Mouse (Mus musculus) Patski (cell line): ENCODE measurements around the gene Tas2r144. TPM values are rescaled to one million over a fixed set of nuclear protein-coding genes. Genes with fewer than 3 reads are reported as not detected.

Experiments used
- ATAC-seq: fragments of 100-300 bp; one replicate; pipeline ENCODE4 v1.8.0; 2021
- CTCF ChIA-PET: fragments of 350-600 bp; sonication (Branson Sonifier 250); formaldehyde crosslinking; loops from one replicate; lab custom pipeline; 2022; ENCODE audit warnings: inconsistent platforms; lab: Charles Lee
- POLR2A ChIA-PET: fragments of 350-600 bp; sonication (Branson Sonifier 250); formaldehyde crosslinking; loops from one replicate; lab custom pipeline; 2022; ENCODE audit warnings: antibody characterized with exemption, inconsistent platforms; lab: Charles Lee
- DNase-seq: peaks from one replicate; pipeline ENCODE4 v3.0.0-alpha.2; 2011; ENCODE audit warnings: low read depth, low spot score
- H3K27me3 ChIP-seq: fragments of 371-371 bp; one replicate; pipeline ENCODE4 v1.5.1; 2021
- CTCF ChIP-seq: fragments of 100-300 bp; IDR thresholded peaks from one replicate; pipeline ENCODE4 v1.5.1; 2021
- in situ Hi-C: fragments of 300-500 bp; cut with MboI; formaldehyde crosslinking; loops from 3 replicates; pipeline ENCODE4 v1.11.1; 2018; ENCODE audit warnings: low pct_unique_long_range_greater_than_20kb, mixed read lengths
- polyA plus RNA-seq: library from polyadenylated mRNA; unstranded; gene quantifications from one replicate; pipeline ENCODE4 v1.2.3, GENCODE M21; 2021

Gene Tas2r144
- polyA plus RNA-seq, 1 experiment from 2014 or later, result not detected

- H3K27me3 ChIP-seq, result no peaks in the 10 kb centered on the region
- no peak for TF ChIP-seq CTCF
- ChIA-PET CTCF (interaction anchor here (1.2 kb wide), 1 partner anchor 16 kb away, joined by 3 read pairs; the partner anchor contains the start of gene Gstk1), POLR2A (interaction anchor here (0.6 kb wide), 1 partner anchor 323 kb away, joined by 4 read pairs; no protein-coding TSS in a partner anchor)
- in situ Hi-C loops, result loop anchor here (10.0 to 25.0 kb wide), 2 partner anchors 423 to 1026 kb away; no protein-coding TSS in a partner anchor
- ATAC-seq (no peak), DNase-seq (no peak)
These were observed 46.5 kb downstream of the Tas2r144 start, which contains the start of gene Tmem139 for GRCm38 (mm10) chr6:42261524-42262170. Gene Tmem139, plus strand, starts transcription at chr6:42261970.

GRCm38 (mm10) chr6:42264626-42265312 lies 49.6 kb downstream of the Tas2r144 start, which contains the start of gene Casp2:
Gene Casp2, plus strand, starts transcription at chr6:42264985.
- in situ Hi-C loops, result loop anchor here (10.0 to 25.0 kb wide), 2 partner anchors 420 to 1023 kb away; no protein-coding TSS in a partner anchor
- ATAC-seq, result peak; percentile 97
- peak; percentile 96 for DNase-seq
- no peaks in the 10 kb centered on the region for H3K27me3 ChIP-seq
- POLR2A ChIA-PET, result interaction anchor here (0.7 to 1.0 kb wide), 2 partner anchors 18 to 31 kb away, joined by 3 read pairs; no protein-coding TSS in a partner anchor
- peak; percentile 98 for TF ChIP-seq CTCF
- CTCF ChIA-PET, result interaction anchor here (0.6 to 2.4 kb wide), 7 partner anchors 9 to 599 kb away, joined by 3 to 12 read pairs (median 4); no protein-coding TSS in a partner anchor

Other genes starting within 250 kb of the Tas2r144 start
- not detected for gene Sval3, start 247.2 kb upstream of the Tas2r144 start, polyA plus RNA-seq
- gene Sva, start 176.9 kb upstream of the Tas2r144 start, polyA plus RNA-seq, result not detected
- gene Tas2r139, start 74.4 kb upstream of the Tas2r144 start, polyA plus RNA-seq, result not detected
- gene Gstk1, start 30.6 kb downstream of the Tas2r144 start, polyA plus RNA-seq, result 52.2 TPM
- 0.12 TPM for gene Tmem139, start 46.6 kb downstream of the Tas2r144 start, polyA plus RNA-seq
- gene Casp2, start 49.7 kb downstream of the Tas2r144 start, polyA plus RNA-seq, result 19.8 TPM
- gene Clcn1, start 71.4 kb downstream of the Tas2r144 start, polyA plus RNA-seq, result 0.21 TPM
- 0.89 TPM for gene Fam131b, start 109.3 kb downstream of the Tas2r144 start, polyA plus RNA-seq
- gene Zyx, start 134.3 kb downstream of the Tas2r144 start, polyA plus RNA-seq, result 336 TPM
- 0.27 TPM for gene Epha1, start 157.9 kb downstream of the Tas2r144 start, polyA plus RNA-seq
- gene Tas2r143, start 184.9 kb downstream of the Tas2r144 start, polyA plus RNA-seq, result not detected
- not detected for gene Tas2r135, start 190.1 kb downstream of the Tas2r144 start, polyA plus RNA-seq
- not detected for gene Tas2r126, start 219.2 kb downstream of the Tas2r144 start, polyA plus RNA-seq
- not detected for gene Olfr458, start 249.9 kb downstream of the Tas2r144 start, polyA plus RNA-seq